Mouse (Mus musculus) central nervous system, embryonic 14 days (tissue): ENCODE measurements around the gene Olfr1055. TPM values are rescaled to one million over a fixed set of nuclear protein-coding genes. Genes with fewer than 3 reads are reported as not detected.

Source experiments
- polyA plus RNA-seq: library from polyadenylated mRNA; depleted of rRNA; stranded (reverse); fragments of >200 nt; gene quantifications from 2 replicates; pipeline ENCODE4 v1.2.3, GENCODE M21; 2012; rRNA removed

The Olfr1055 gene
- polyA plus RNA-seq = not detected in 2 replicates

GRCm38 (mm10) chr2:86350184-86350583, at the start of gene Olfr1055:
Olfr1055 (minus strand) TSS chr2:86350284.

GRCm38 (mm10) chr2:86388461-86388860, 38.4 kb upstream of the Olfr1055 start, which contains the start of gene Olfr1058:
Olfr1058 (minus strand) TSS chr2:86388561.

GRCm38 (mm10) chr2:86378293-86378692, 28.2 kb upstream of the Olfr1055 start, which contains the start of gene Olfr1057:
Olfr1057 (minus strand) TSS chr2:86378393.

GRCm38 (mm10) chr2:86362369-86362768, 12.3 kb upstream of the Olfr1055 start, which contains the start of gene Olfr1056:
Olfr1056 (minus strand) TSS chr2:86362469.

GRCm38 (mm10) chr2:86335333-86335732, 14.8 kb downstream of the Olfr1055 start, which contains the start of gene Olfr1054:
Olfr1054 (minus strand) TSS chr2:86335433.

GRCm38 (mm10) chr2:86315184-86315583, 34.9 kb downstream of the Olfr1055 start, which contains the start of gene Olfr1053:
Olfr1053 (minus strand) TSS chr2:86315284.

Other genes starting within 250 kb of the Olfr1055 start
- not detected in 2 replicates for gene Olfr1039, start 214.4 kb downstream of the Olfr1055 start, polyA plus RNA-seq
- gene Olfr1040, start 203.6 kb downstream of the Olfr1055 start, polyA plus RNA-seq = not detected in 2 replicates
- not detected in 2 replicates for gene Olfr1042, start 188.4 kb downstream of the Olfr1055 start, polyA plus RNA-seq
- gene Olfr1043, start 182.8 kb downstream of the Olfr1055 start, polyA plus RNA-seq = not detected in 2 replicates
- not detected in 2 replicates for gene Olfr1044, start 172.5 kb downstream of the Olfr1055 start, polyA plus RNA-seq
- not detected in 2 replicates for gene Olfr52, start 164.6 kb downstream of the Olfr1055 start, polyA plus RNA-seq
- gene Olfr1045, start 147.3 kb downstream of the Olfr1055 start, polyA plus RNA-seq = not detected in 2 replicates
- not detected in 2 replicates for gene Olfr1046, start 131.0 kb downstream of the Olfr1055 start, polyA plus RNA-seq
- not detected in 2 replicates for gene Olfr1047, start 118.9 kb downstream of the Olfr1055 start, polyA plus RNA-seq
- not detected in 2 replicates for gene Olfr1048, start 110.0 kb downstream of the Olfr1055 start, polyA plus RNA-seq
- not detected in 2 replicates for gene Olfr1049, start 92.0 kb downstream of the Olfr1055 start, polyA plus RNA-seq
- gene Olfr1051, start 71.2 kb downstream of the Olfr1055 start, polyA plus RNA-seq = not detected in 2 replicates
- gene Olfr1052, start 57.8 kb downstream of the Olfr1055 start, polyA plus RNA-seq = not detected in 2 replicates
- not detected in 2 replicates for gene Olfr1053, start 35.0 kb downstream of the Olfr1055 start, polyA plus RNA-seq
- gene Olfr1054, start 14.9 kb downstream of the Olfr1055 start, polyA plus RNA-seq = not detected in 2 replicates
- not detected in 2 replicates for gene Olfr1056, start 12.2 kb upstream of the Olfr1055 start, polyA plus RNA-seq
- not detected in 2 replicates for gene Olfr1057, start 28.1 kb upstream of the Olfr1055 start, polyA plus RNA-seq
- gene Olfr1058, start 38.3 kb upstream of the Olfr1055 start, polyA plus RNA-seq = not detected in 2 replicates
- not detected in 2 replicates for gene Olfr1061, start 63.8 kb upstream of the Olfr1055 start, polyA plus RNA-seq
- not detected in 2 replicates for gene Olfr1062, start 76.5 kb upstream of the Olfr1055 start, polyA plus RNA-seq
- gene Olfr1065, start 100.3 kb upstream of the Olfr1055 start, polyA plus RNA-seq = not detected in 2 replicates
- gene Olfr1066, start 106.0 kb upstream of the Olfr1055 start, polyA plus RNA-seq = not detected in 2 replicates
- not detected in 2 replicates for gene Olfr228, start 137.1 kb upstream of the Olfr1055 start, polyA plus RNA-seq
- gene Olfr1076, start 158.2 kb upstream of the Olfr1055 start, polyA plus RNA-seq = not detected in 2 replicates
- gene Olfr1079, start 192.2 kb upstream of the Olfr1055 start, polyA plus RNA-seq = not detected in 2 replicates
- gene Olfr1080, start 208.0 kb upstream of the Olfr1055 start, polyA plus RNA-seq = not detected in 2 replicates
- gene Olfr1082, start 248.7 kb upstream of the Olfr1055 start, polyA plus RNA-seq = not detected in 2 replicates